Mouse (Mus musculus) erythroblast, embryonic 14.5 days (primary cell): ENCODE measurements around the gene Strip2.

Experiments
- GATA1 ChIP-seq: IDR thresholded peaks from 2 replicates; pipeline ENCODE4 v1.6.1; 2012; ENCODE audit warnings: low read length, inconsistent platforms, mixed read lengths
- TAL1 ChIP-seq: IDR thresholded peaks from 3 replicates; pipeline ENCODE4 v1.6.1; 2012; ENCODE audit warnings: low read length, inconsistent platforms, mixed read lengths

DNA sequence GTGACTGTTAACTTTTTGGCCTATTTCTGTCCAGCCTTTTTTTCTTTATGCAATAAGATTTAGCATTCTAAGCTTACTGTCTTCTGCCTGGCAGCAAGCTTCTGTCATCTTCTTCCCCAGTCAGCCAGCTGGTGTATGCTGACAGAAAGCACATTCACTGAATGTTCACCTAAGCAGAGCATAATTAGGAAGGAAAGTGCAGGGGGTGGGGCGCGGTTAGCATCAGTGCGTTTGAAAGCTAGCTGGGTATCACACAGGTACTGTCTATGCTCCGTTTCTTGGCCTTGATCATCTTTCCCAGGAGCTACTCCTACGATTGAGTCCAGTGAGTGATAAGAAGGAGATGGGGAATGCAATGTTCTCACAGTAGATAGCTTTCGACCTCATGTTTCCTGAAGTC is 13.9 kb downstream of the Strip2 start:
- TF ChIP-seq GATA1 (no peak), TAL1 (no peak)
